In genomic region chr11:84960291-84960690, GRCm38 (mm10) we compare ENCODE assay signal across 15 mouse cellular contexts. TPM values are rescaled to one million over a fixed set of nuclear protein-coding genes. Genes with fewer than 3 reads are reported as not detected.
DNase-seq lines count a peak whose midpoint lies in the region; ATAC-seq lines count a peak whose summit lies in the region.
"Had no signal": no experiment of that assay in that cellular context is flagged by ENCODE, and none has a peak within 500 bp of the region (broad histone marks: within the 10 kb centered on the region; RNA-seq: fewer than 3 reads in every experiment).

No protein-coding gene starts in this region.

- WGBS in heart, embryonic 11.5 days (ENCODE audit: insufficient replicate concordance): 40% methylated on average over 3 of the region's 3 CpGs
- 41% methylated on average over 3 of the region's 3 CpGs for WGBS in kidney, embryonic 14.5 days
- 48% methylated on average over 3 of the region's 3 CpGs for WGBS in neural tube, embryonic 12.5 days
- WGBS in neural tube, embryonic 15.5 days: 37% methylated on average over 3 of the region's 3 CpGs

- H3K27me3 ChIP-seq in heart, embryonic 11.5 days (ENCODE audit: control insufficient read depth, insufficient read depth, low read length): peaks cover 35% of the 10 kb centered on the region
- H3K27me3 ChIP-seq in kidney, embryonic 14.5 days (ENCODE audit: control insufficient read depth, insufficient read depth, low read length): peaks cover 16% of the 10 kb centered on the region; the same call in 1 of the 2 replicates
- H3K27me3 ChIP-seq in neural tube, embryonic 12.5 days (replicated peaks): peaks cover 44% of the 10 kb centered on the region
- peaks cover 43% of the 10 kb centered on the region for H3K27me3 ChIP-seq in neural tube, embryonic 15.5 days (replicated peaks)

- H3K4me2 ChIP-seq in heart, embryonic 11.5 days: peak overlapping the region; percentile 50
- peak overlapping the region; percentile 6; the same call in 1 of the 2 replicates for H3K4me2 ChIP-seq in kidney, embryonic 14.5 days (replicated peaks; ENCODE audit: low read depth, low read length)
- H3K4me2 ChIP-seq in neural tube, embryonic 12.5 days (replicated peaks): peak overlapping the region; percentile 8; the same call in 1 of the 2 replicates
- H3K4me2 ChIP-seq in neural tube, embryonic 15.5 days: no peak overlapping the region
- H3K4me2 ChIP-seq: embryonic facial prominence, embryonic 13.5 days; liver, embryonic 13.5 days had no signal

- intact Hi-C loops in heart, postnatal 10 days (cut with DNase I): no loop called here

- H3K4me3 ChIP-seq in heart, embryonic 11.5 days (ENCODE audit: low read depth, low read length): no peak overlapping the region
- H3K4me3 ChIP-seq in kidney, embryonic 14.5 days (ENCODE audit: low read length): no peak overlapping the region
- H3K4me3 ChIP-seq in neural tube, embryonic 12.5 days: no peak overlapping the region
- no peak overlapping the region for H3K4me3 ChIP-seq in neural tube, embryonic 15.5 days (replicated peaks)
- H3K4me3 ChIP-seq: embryonic facial prominence, embryonic 13.5 days; liver, embryonic 13.5 days had no signal

- no peaks in the 10 kb centered on the region for H3K36me3 ChIP-seq in heart, embryonic 11.5 days (ENCODE audit: control insufficient read depth, insufficient read depth, low read length)
- H3K36me3 ChIP-seq in kidney, embryonic 14.5 days (ENCODE audit: control insufficient read depth, insufficient read depth, low read length): no peaks in the 10 kb centered on the region
- no peaks in the 10 kb centered on the region for H3K36me3 ChIP-seq in neural tube, embryonic 12.5 days
- no peaks in the 10 kb centered on the region for H3K36me3 ChIP-seq in neural tube, embryonic 15.5 days
- H3K36me3 ChIP-seq: embryonic facial prominence, embryonic 13.5 days; liver, embryonic 13.5 days had no signal

- peaks cover 17% of the 10 kb centered on the region for H3K4me1 ChIP-seq in heart, embryonic 11.5 days (ENCODE audit: control insufficient read depth, insufficient read depth, low read length)
- peaks cover 17% of the 10 kb centered on the region for H3K4me1 ChIP-seq in kidney, embryonic 14.5 days (ENCODE audit: control insufficient read depth, insufficient read depth, low read length)
- H3K4me1 ChIP-seq in neural tube, embryonic 12.5 days: peaks cover 17% of the 10 kb centered on the region
- H3K4me1 ChIP-seq in neural tube, embryonic 15.5 days: peaks cover 12% of the 10 kb centered on the region

- H3K27ac ChIP-seq in heart, embryonic 11.5 days (ENCODE audit: low read depth, low read length): no peak overlapping the region
- H3K27ac ChIP-seq in kidney, embryonic 14.5 days (ENCODE audit: low read depth, low read length): no peak overlapping the region
- no peak overlapping the region for H3K27ac ChIP-seq in neural tube, embryonic 12.5 days
- H3K27ac ChIP-seq in neural tube, embryonic 15.5 days (replicated peaks): no peak overlapping the region
- H3K27ac ChIP-seq: embryonic facial prominence, embryonic 13.5 days; liver, embryonic 13.5 days had no signal

- H3K9ac ChIP-seq in heart, embryonic 11.5 days (ENCODE audit: low read depth, low read length): no peak overlapping the region
- H3K9ac ChIP-seq in kidney, embryonic 14.5 days (ENCODE audit: low read depth, low read length): no peak overlapping the region; the same call in 1 of the 2 replicates
- H3K9ac ChIP-seq in neural tube, embryonic 12.5 days: no peak overlapping the region
- no peak overlapping the region for H3K9ac ChIP-seq in neural tube, embryonic 15.5 days (replicated peaks)
- H3K9ac ChIP-seq: embryonic facial prominence, embryonic 13.5 days; liver, embryonic 13.5 days had no signal

- DNase-seq in cerebellum, adult 11-12 months: peak; percentile 54
- DNase-seq in cerebellum, adult 11 months: no peak
- DNase-seq in heart, postnatal 10 days: no peak
- no peak for DNase-seq in kidney, postnatal 4 days
- DNase-seq: left cerebral cortex, postnatal 4 days; liver, embryonic 13.5 days; spleen, adult 18-20 months had no signal

- ATAC-seq in heart, embryonic 11.5 days (replicated peaks; ENCODE audit: insufficient number of reproducible peaks, low FRiP score, low TSS enrichment): no peak
- no peak for ATAC-seq in kidney, embryonic 14.5 days (ENCODE audit: low FRiP score, low TSS enrichment)
- ATAC-seq in neural tube, embryonic 12.5 days (ENCODE audit: low FRiP score, low read depth): no peak
- ATAC-seq in neural tube, embryonic 15.5 days (ENCODE audit: low FRiP score): no peak
- ATAC-seq: inflammation-experienced regulatory T-cells, adult 6 months had no signal

- H3K9me3 ChIP-seq in heart, embryonic 11.5 days (replicated peaks; ENCODE audit: control insufficient read depth, low read length): no peaks in the 10 kb centered on the region
- H3K9me3 ChIP-seq in kidney, embryonic 14.5 days (ENCODE audit: control insufficient read depth, low read length): no peaks in the 10 kb centered on the region
- H3K9me3 ChIP-seq in neural tube, embryonic 12.5 days: no peaks in the 10 kb centered on the region
- H3K9me3 ChIP-seq in neural tube, embryonic 15.5 days (replicated peaks): no peaks in the 10 kb centered on the region
- H3K9me3 ChIP-seq: embryonic facial prominence, embryonic 13.5 days; liver, embryonic 13.5 days had no signal

RNA-seq across cellular contexts. Expression of gene Car4, which starts 2.7 kb away (rescaled TPM):
- 11.4 TPM in 2 replicates for polyA plus RNA-seq in heart, embryonic 11.5 days (2014; fragmentation: Nextera tagmentation; extraction: Ambion mirVana)
- total RNA-seq in heart, postnatal 10 days (2021): 10 to 100 TPM; 46.9 to 55.9 TPM
- 58.6 and 65.3 TPM in 2 replicates for polyA plus RNA-seq in kidney, embryonic 14.5 days (2014; fragmentation: Nextera tagmentation; extraction: Ambion mirVana)
- 4.8 and 5.7 TPM in 2 replicates for polyA plus RNA-seq in neural tube, embryonic 12.5 days (2016; fragmentation: Nextera tagmentation; extraction: Ambion mirVana)
- polyA plus RNA-seq in neural tube, embryonic 15.5 days (2015; fragmentation: Nextera tagmentation; extraction: Ambion mirVana): 5.1 and 5.5 TPM in 2 replicates
- total RNA-seq: common myeloid progenitor, adult 5-6 weeks; megakaryocyte-erythroid progenitor cell, adult 5-6 weeks had no signal
- polyA plus RNA-seq: embryonic facial prominence, embryonic 13.5 days; inflammation-experienced regulatory T-cells, adult 6 months had no signal

RNA-seq across cellular contexts. Expression of gene Znhit3, which starts 44.1 kb away (rescaled TPM):
- 44.7 and 46.2 TPM in 2 replicates for polyA plus RNA-seq in heart, embryonic 11.5 days (2014; fragmentation: Nextera tagmentation; extraction: Ambion mirVana)
- 1 to 10 TPM; 9.5 TPM for total RNA-seq in heart, postnatal 10 days (2021)
- 71.6 and 81.0 TPM in 2 replicates for polyA plus RNA-seq in kidney, embryonic 14.5 days (2014; fragmentation: Nextera tagmentation; extraction: Ambion mirVana)
- polyA plus RNA-seq in neural tube, embryonic 12.5 days (2016; fragmentation: Nextera tagmentation; extraction: Ambion mirVana): 61.4 and 63.5 TPM in 2 replicates
- 70.7 and 81.3 TPM in 2 replicates for polyA plus RNA-seq in neural tube, embryonic 15.5 days (2015; fragmentation: Nextera tagmentation; extraction: Ambion mirVana)
